Mouse (Mus musculus) C2C12 (cell line): ENCODE results near the gene Kat14.

Experiments
- CTCF ChIP-seq: IDR thresholded peaks from one replicate; pipeline ENCODE4 v1.5.1; 2011; ENCODE audit not compliant: control insufficient read depth, insufficient read depth, insufficient read length
- MAX ChIP-seq: IDR thresholded peaks from one replicate; pipeline ENCODE4 v1.6.1; 2011; ENCODE audit warnings: mild to moderate bottlenecking, control low read depth
- MYOD1 ChIP-seq: IDR thresholded peaks from one replicate; pipeline ENCODE4 v1.6.1; 2011; ENCODE audit warnings: low read depth; ENCODE audit not compliant: control insufficient read depth, insufficient read length
- MYOG ChIP-seq: IDR thresholded peaks from one replicate; pipeline ENCODE4 v1.6.1; 2011; ENCODE audit not compliant: control insufficient read depth, insufficient read length; ENCODE audit errors: extremely low read depth
- USF1 ChIP-seq: IDR thresholded peaks from one replicate; pipeline ENCODE4 v1.6.1; 2011; ENCODE audit warnings: low read depth, mild to moderate bottlenecking, control low read depth, moderate library complexity

DNA sequence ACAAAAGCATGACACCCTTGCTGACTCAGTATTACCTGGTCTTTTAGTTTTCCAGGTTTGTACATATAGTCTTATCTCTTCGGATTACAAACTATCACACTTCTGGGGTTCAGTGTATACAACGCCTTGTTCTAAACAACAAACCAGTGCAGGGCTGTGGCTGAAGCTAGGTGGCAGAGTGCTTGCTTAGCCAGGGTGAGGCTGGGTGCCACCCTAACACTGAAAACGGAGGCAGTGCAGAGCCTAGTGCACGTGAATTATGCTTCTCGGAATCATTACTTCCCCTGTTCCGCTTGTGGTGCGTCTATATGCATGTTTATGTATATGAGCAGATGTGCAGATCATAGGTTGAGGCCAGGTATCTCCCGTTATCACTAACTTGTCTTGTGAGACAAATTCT lies 59.9 kb downstream of the Kat14 start:
- TF ChIP-seq USF1 = no peak
- TF ChIP-seq CTCF = no peak
- TF ChIP-seq MYOG = no peak
- TF ChIP-seq MAX = no peak
- TF ChIP-seq MYOD1 = no peak
